Comparison of ENCODE assay signal across 17 mouse cellular contexts in the genomic region with DNA sequence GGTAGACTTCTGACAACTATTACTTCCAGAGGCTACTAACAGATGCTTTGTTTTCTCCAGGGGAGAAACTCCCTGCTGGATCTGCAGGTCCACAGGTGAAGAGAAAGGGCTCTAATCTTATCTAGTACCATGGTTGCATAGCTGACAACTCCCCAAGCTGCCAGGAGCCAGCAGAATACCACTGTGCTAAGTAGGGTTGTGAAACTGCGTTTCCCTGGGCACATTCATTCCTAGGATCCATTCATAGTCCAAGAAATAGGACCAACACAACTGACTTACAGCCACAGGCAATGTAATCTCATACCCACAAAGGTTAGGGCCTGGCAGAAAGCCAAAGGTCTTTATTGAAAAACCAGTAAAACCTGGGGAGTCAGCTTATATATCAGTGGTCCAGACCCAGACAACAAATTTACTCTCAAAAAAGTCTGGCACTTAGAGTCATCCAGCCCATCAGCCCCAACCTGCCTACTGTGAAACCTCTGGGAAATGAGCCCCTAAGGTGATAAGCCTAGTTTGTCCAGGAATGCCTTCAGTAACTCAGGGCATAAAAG. TPM values are rescaled to one million over a fixed set of nuclear protein-coding genes. Genes with fewer than 3 reads are reported as not detected.
DNase-seq lines count a peak whose midpoint lies in the region; ATAC-seq and TF ChIP-seq lines count a peak whose summit lies in the region.
"Had no signal": no experiment of that assay in that cellular context is flagged by ENCODE, and none has a peak within 500 bp of the region (broad histone marks: within the 10 kb centered on the region; RNA-seq: fewer than 3 reads in every experiment).

No protein-coding gene starts in this region.

- H3K4me2 ChIP-seq in kidney, postnatal 0 days (ENCODE audit: low read length) = no peak overlapping the region
- H3K4me2 ChIP-seq in limb, embryonic 13.5 days (replicated peaks) = 0 out of 2 replicates have a peak overlapping the region, but pooled peaks have one; percentile 17
- H3K4me2 ChIP-seq in stomach, postnatal 0 days (replicated peaks; ENCODE audit: low read depth) = no peak overlapping the region
- H3K4me2 ChIP-seq in forebrain, embryonic 16.5 days (ENCODE audit: low read length) = no peak overlapping the region
- H3K4me2 ChIP-seq: forebrain, embryonic 13.5 days; heart, embryonic 15.5 days; neural tube, embryonic 15.5 days had no signal

- H3K9ac ChIP-seq in kidney, postnatal 0 days (ENCODE audit: low read depth, low read length) = no peak overlapping the region
- H3K9ac ChIP-seq in limb, embryonic 13.5 days = no peak overlapping the region
- H3K9ac ChIP-seq in stomach, postnatal 0 days (ENCODE audit: low read length) = no peak overlapping the region
- no peak overlapping the region for H3K9ac ChIP-seq in forebrain, embryonic 16.5 days (replicated peaks; ENCODE audit: low read depth, low read length)
- H3K9ac ChIP-seq: forebrain, embryonic 13.5 days; heart, embryonic 15.5 days; liver, embryonic 14.5 days; neural tube, embryonic 15.5 days had no signal

- H3K27me3 ChIP-seq in kidney, postnatal 0 days (ENCODE audit: insufficient read depth, low read length) = no peaks in the 10 kb centered on the region
- no peaks in the 10 kb centered on the region for H3K27me3 ChIP-seq in limb, embryonic 13.5 days
- no peaks in the 10 kb centered on the region for H3K27me3 ChIP-seq in stomach, postnatal 0 days (ENCODE audit: control insufficient read depth, insufficient read depth, low read length)
- no peaks in the 10 kb centered on the region for H3K27me3 ChIP-seq in forebrain, embryonic 16.5 days (replicated peaks; ENCODE audit: control insufficient read depth, insufficient read depth, low read length)
- H3K27me3 ChIP-seq: forebrain, embryonic 13.5 days; heart, embryonic 15.5 days; neural tube, embryonic 15.5 days had no signal

- TF ChIP-seq CTCF in kidney, postnatal 0 days (IDR thresholded peaks at IDR 0.05; ENCODE audit: low read depth) = no peak
- no peak for TF ChIP-seq CTCF in stomach, postnatal 0 days (IDR thresholded peaks at IDR 0.05; ENCODE audit: low read depth)

- intact Hi-C loops in gastrocnemius, postnatal 14 days (cut with DNase I; ENCODE audit: low total_unique reads) = no loop called here

- H3K36me3 ChIP-seq in kidney, postnatal 0 days (ENCODE audit: insufficient read depth, low read length) = no peaks in the 10 kb centered on the region
- H3K36me3 ChIP-seq in limb, embryonic 13.5 days = no peaks in the 10 kb centered on the region
- H3K36me3 ChIP-seq in stomach, postnatal 0 days (ENCODE audit: control insufficient read depth, insufficient read depth, low read length) = no peaks in the 10 kb centered on the region
- no peaks in the 10 kb centered on the region for H3K36me3 ChIP-seq in forebrain, embryonic 16.5 days (ENCODE audit: control insufficient read depth, insufficient read depth)
- H3K36me3 ChIP-seq: heart, embryonic 15.5 days; hindbrain, embryonic 10.5 days; neural tube, embryonic 15.5 days had no signal

- no peaks in the 10 kb centered on the region for H3K4me1 ChIP-seq in kidney, postnatal 0 days (replicated peaks; ENCODE audit: insufficient read depth, low read length)
- peaks cover 13% of the 10 kb centered on the region for H3K4me1 ChIP-seq in limb, embryonic 13.5 days
- H3K4me1 ChIP-seq in stomach, postnatal 0 days (replicated peaks; ENCODE audit: control insufficient read depth, insufficient read depth) = no peaks in the 10 kb centered on the region
- H3K4me1 ChIP-seq in forebrain, embryonic 16.5 days (replicated peaks; ENCODE audit: control insufficient read depth, insufficient read depth, low read length) = no peaks in the 10 kb centered on the region
- H3K4me1 ChIP-seq: forebrain, embryonic 13.5 days; hindbrain, embryonic 10.5 days; neural tube, embryonic 15.5 days had no signal

- 0 out of 2 replicates have a peak overlapping the region, but pooled peaks have one; percentile 16 for H3K27ac ChIP-seq in kidney, postnatal 0 days
- H3K27ac ChIP-seq in limb, embryonic 13.5 days = peak overlapping the region; percentile 44
- peak overlapping the region; percentile 49 for H3K27ac ChIP-seq in stomach, postnatal 0 days (replicated peaks)
- H3K27ac ChIP-seq in forebrain, embryonic 16.5 days (ENCODE audit: low read length) = no peak overlapping the region
- H3K27ac ChIP-seq: forebrain, embryonic 13.5 days; heart, embryonic 15.5 days; hindbrain, embryonic 10.5 days; liver, embryonic 14.5 days; neural tube, embryonic 15.5 days had no signal

- WGBS in kidney, postnatal 0 days = 40% methylated on average over 1 of the region's 1 CpGs
- 13% methylated on average over 1 of the region's 1 CpGs for WGBS in limb, embryonic 13.5 days
- WGBS in stomach, postnatal 0 days = 58% methylated on average over 1 of the region's 1 CpGs
- WGBS in forebrain, embryonic 16.5 days = 50% methylated on average over 1 of the region's 1 CpGs

- H3K4me3 ChIP-seq in kidney, postnatal 0 days (replicated peaks; ENCODE audit: low read depth, low read length) = no peak overlapping the region
- no peak overlapping the region for H3K4me3 ChIP-seq in limb, embryonic 13.5 days
- no peak overlapping the region for H3K4me3 ChIP-seq in stomach, postnatal 0 days (ENCODE audit: low read depth, low read length)
- no peak overlapping the region for H3K4me3 ChIP-seq in forebrain, embryonic 16.5 days (replicated peaks; ENCODE audit: low read length)
- H3K4me3 ChIP-seq: forebrain, embryonic 13.5 days; heart, embryonic 15.5 days; hindbrain, embryonic 10.5 days; neural tube, embryonic 15.5 days had no signal

- H3K9me3 ChIP-seq in kidney, postnatal 0 days (replicated peaks; ENCODE audit: low read length) = no peaks in the 10 kb centered on the region
- H3K9me3 ChIP-seq in limb, embryonic 13.5 days = no peaks in the 10 kb centered on the region
- no peaks in the 10 kb centered on the region for H3K9me3 ChIP-seq in stomach, postnatal 0 days (ENCODE audit: control insufficient read depth, low read length)
- H3K9me3 ChIP-seq in forebrain, embryonic 16.5 days (ENCODE audit: control insufficient read depth, low read length) = no peaks in the 10 kb centered on the region
- H3K9me3 ChIP-seq: forebrain, embryonic 13.5 days; heart, embryonic 15.5 days; neural tube, embryonic 15.5 days had no signal

- TF ChIP-seq EP300 in stomach, postnatal 0 days (optimal IDR thresholded peaks at IDR 0.05) = no peak

- ATAC-seq in kidney, postnatal 0 days (replicated peaks; ENCODE audit: low FRiP score, low read depth) = no peak
- no peak for ATAC-seq in limb, embryonic 13.5 days (ENCODE audit: low FRiP score, low read depth)
- peak; percentile 76 for ATAC-seq in stomach, postnatal 0 days (ENCODE audit: low FRiP score, low TSS enrichment)
- no peak for ATAC-seq in forebrain, embryonic 16.5 days
- ATAC-seq: forebrain, embryonic 13.5 days; inflammation-experienced regulatory T-cells, adult 6 months; Patski had no signal

- no peak for DNase-seq in kidney, postnatal 0 days (ENCODE audit: low spot score)
- DNase-seq in kidney, postnatal 10 days = no peak
- DNase-seq in urinary bladder, postnatal 14 days (ENCODE audit: low spot score) = peak; percentile 57
- no peak for DNase-seq in urinary bladder, postnatal 4 days (ENCODE audit: low spot score in 2 of 2)
- peak; percentile 66 for DNase-seq in stomach, postnatal 0 days (ENCODE audit: low spot score)
- no peak for DNase-seq in gastrocnemius, postnatal 14 days
- DNase-seq: cerebellum, adult 11 months; thymus, adult 2 months had no signal

RNA-seq across cellular contexts. Expression of a gene that starts 21.1 kb away (rescaled TPM):
- 26.3 and 28.7 TPM in 2 replicates for polyA plus RNA-seq in kidney, postnatal 0 days (2015; fragmentation: Nextera tagmentation; extraction: Ambion mirVana)
- 31.5 and 34.2 TPM in 2 replicates for polyA plus RNA-seq in limb, embryonic 13.5 days (2015; fragmentation: Nextera tagmentation; extraction: Ambion mirVana)
- 14.9 and 16.0 TPM in 2 replicates for polyA plus RNA-seq in stomach, postnatal 0 days (2015; fragmentation: Nextera tagmentation; extraction: Ambion mirVana)
- total RNA-seq in gastrocnemius, postnatal 14 days (2021) = 10 to 100 TPM; 14.9 to 18.2 TPM
- polyA plus RNA-seq in forebrain, embryonic 16.5 days (2015; fragmentation: Nextera tagmentation; extraction: Ambion mirVana) = 32.4 and 36.0 TPM in 2 replicates

RNA-seq across cellular contexts. Expression of a gene that starts 53.8 kb away (rescaled TPM):
- polyA plus RNA-seq in kidney, postnatal 0 days (2015; fragmentation: Nextera tagmentation; extraction: Ambion mirVana) = 26.4 and 26.9 TPM in 2 replicates
- polyA plus RNA-seq in limb, embryonic 13.5 days (2015; fragmentation: Nextera tagmentation; extraction: Ambion mirVana) = 54.5 and 59.0 TPM in 2 replicates
- polyA plus RNA-seq in stomach, postnatal 0 days (2015; fragmentation: Nextera tagmentation; extraction: Ambion mirVana) = 11.1 and 11.3 TPM in 2 replicates
- total RNA-seq in gastrocnemius, postnatal 14 days (2021) = 10 to 100 TPM; 26.2 to 29.5 TPM
- polyA plus RNA-seq in forebrain, embryonic 16.5 days (2015; fragmentation: Nextera tagmentation; extraction: Ambion mirVana) = 75.6 and 80.0 TPM in 2 replicates

RNA-seq across cellular contexts. Expression of a gene that starts 54.5 kb away (rescaled TPM):
- polyA plus RNA-seq in kidney, postnatal 0 days (2015; fragmentation: Nextera tagmentation; extraction: Ambion mirVana) = 23.1 and 24.4 TPM in 2 replicates
- polyA plus RNA-seq in limb, embryonic 13.5 days (2015; fragmentation: Nextera tagmentation; extraction: Ambion mirVana) = 34.3 and 37.8 TPM in 2 replicates
- polyA plus RNA-seq in stomach, postnatal 0 days (2015; fragmentation: Nextera tagmentation; extraction: Ambion mirVana) = 11.3 and 11.8 TPM in 2 replicates
- 1 to 10 TPM; 8.2 to 9.7 TPM for total RNA-seq in gastrocnemius, postnatal 14 days (2021)
- 36.7 and 48.5 TPM in 2 replicates for polyA plus RNA-seq in forebrain, embryonic 16.5 days (2015; fragmentation: Nextera tagmentation; extraction: Ambion mirVana)

Comparison
In these comparisons a context has a peak if more than half of its experiments do, and no peak if none do; other contexts are left out.
1. DNase-seq: peak in urinary bladder, postnatal 14 days (single experiment) and stomach, postnatal 0 days (single experiment); none in kidney, postnatal 0 days (single experiment), kidney, postnatal 10 days (single experiment), urinary bladder, postnatal 4 days (0 of 2) and gastrocnemius, postnatal 14 days (single experiment).